Mouse (Mus musculus) hematopoietic stem cell, adult 5-6 weeks (primary cell): ENCODE results near the gene Agbl5. TPM values are rescaled to one million over a fixed set of nuclear protein-coding genes. Genes with fewer than 3 reads are reported as not detected.

Source experiments
- ATAC-seq, 2 experiments: fragments of 125-278 bp in 1 of 2; replicated peaks in 1 of 2; 2 replicates each; pipeline ENCODE4 v1.8.0; 2016 to 2017; ENCODE audit warnings: inconsistent platforms in 2 of 2, mild to moderate bottlenecking in 2 of 2, moderate number of reproducible peaks in 2 of 2, low read depth in 1 of 2, moderate TSS enrichment in 1 of 2; ENCODE audit not compliant: low FRiP score in 2 of 2, poor library complexity in 2 of 2, severe bottlenecking in 2 of 2, insufficient read depth in 1 of 2, low TSS enrichment in 1 of 2
- total RNA-seq: library from RNA; stranded (forward); fragments of 172-1452, 232-1000 nt; gene quantifications from 2 replicates; pipeline ENCODE4 v1.2.3, GENCODE M21; 2017

The Agbl5 gene
- total RNA-seq, 1 experiment from 2014 or later, result 25.6 TPM

- ATAC-seq, result no peak
These were observed 26.4 kb downstream of the Agbl5 start for GRCm38 (mm10) chr5:30914849-30915248.

GRCm38 (mm10) chr5:30915456-30915855 lies 27.0 kb downstream of the Agbl5 start:
- ATAC-seq, result no peak

DNA sequence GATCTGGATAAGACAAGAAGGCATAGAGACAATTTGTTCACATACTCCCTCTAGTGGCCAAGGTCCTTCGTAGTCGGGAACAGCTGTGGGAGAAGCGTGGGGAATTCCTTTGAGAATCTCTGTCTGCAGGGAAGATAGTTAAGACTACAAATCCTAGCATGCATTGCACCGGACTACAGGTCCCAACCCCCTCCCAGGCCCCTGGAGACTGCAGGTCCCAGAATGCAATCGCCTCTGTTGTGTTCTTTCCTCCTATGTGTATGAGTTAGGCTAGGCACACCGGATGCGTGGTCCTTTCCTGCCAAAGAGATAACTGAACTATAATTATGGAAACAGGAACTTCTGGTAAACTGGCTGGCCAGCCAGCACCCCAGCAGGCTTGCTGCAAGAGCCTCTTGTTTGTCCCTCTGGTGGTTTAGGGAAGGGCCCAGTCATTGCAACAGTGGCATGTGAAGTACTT lies 27.5 kb downstream of the Agbl5 start:
- ATAC-seq, result peak; percentile 58 to 59

DNA sequence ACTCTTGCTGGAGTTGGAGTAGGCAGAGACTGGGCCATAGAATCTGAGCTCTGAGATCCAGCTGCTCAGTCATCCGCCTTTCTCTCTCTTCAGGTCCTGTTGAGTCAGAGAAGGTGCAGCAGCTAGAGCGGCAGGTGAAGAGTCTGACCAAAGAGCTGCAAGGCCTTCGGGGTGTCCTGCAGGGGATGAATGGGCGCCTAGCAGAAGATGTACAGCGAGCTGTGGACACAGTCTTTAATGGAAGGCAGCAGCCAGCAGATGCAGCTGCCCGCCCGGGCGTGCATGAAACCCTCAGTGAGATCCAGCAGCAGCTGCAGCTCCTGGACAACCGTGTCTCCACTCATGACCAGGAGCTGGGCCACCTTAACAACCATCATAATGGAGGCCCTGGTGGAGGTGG lies 28.3 kb downstream of the Agbl5 start:
- no peak for ATAC-seq

DNA sequence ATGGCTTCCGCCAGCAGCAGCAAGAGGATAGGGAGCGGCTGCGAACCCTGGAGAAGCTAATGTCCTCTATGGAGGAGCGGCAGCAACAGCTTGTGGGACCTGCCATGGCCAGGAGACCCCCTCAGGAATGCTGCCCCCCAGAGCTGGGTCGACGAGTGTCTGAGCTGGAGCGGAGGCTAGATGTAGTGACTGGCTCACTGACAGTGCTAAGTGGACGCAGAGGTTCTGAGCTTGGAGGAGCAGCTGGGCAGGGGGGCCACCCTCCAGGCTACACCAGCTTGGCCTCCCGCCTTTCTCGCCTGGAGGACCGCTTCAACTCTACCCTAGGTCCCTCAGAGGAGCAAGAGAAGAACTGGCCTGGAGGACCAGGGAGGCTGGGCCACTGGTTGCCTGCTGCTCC lies 28.9 kb downstream of the Agbl5 start:
- no peak for ATAC-seq

DNA sequence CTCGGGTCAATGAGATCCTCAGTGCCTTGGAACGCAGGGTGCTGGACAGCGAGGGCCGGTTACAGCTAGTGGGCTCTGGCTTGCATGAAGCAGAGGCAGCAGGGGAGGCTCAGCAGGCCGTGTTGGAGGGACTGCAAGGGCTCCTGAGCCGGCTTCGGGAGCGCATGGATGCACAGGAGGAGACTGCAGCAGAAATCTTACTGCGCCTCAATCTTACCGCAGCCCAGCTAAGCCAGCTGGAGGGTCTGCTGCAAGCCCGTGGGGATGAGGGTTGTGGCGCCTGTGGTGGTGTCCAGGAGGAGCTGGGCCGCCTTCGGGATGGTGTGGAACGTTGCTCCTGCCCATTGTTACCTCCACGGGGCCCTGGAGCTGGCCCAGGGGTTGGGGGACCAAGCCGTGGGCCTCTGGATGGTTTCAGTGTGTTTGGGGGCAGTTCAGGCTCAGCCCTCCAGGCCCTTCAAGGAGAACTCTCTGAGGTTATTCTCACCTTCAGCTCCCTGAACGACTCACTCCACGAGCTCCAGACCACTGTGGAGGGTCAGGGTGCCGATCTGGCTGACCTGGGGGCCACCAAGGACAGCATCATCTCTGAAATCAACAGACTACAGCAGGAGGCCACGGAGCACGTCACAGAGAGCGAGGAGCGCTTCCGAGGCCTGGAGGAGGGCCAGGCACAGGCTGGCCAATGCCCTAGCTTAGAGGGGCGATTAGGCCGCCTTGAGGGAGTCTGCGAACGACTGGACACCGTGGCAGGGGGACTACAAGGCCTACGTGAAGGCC lies 29.6 kb downstream of the Agbl5 start:
- ATAC-seq, result no peak

DNA sequence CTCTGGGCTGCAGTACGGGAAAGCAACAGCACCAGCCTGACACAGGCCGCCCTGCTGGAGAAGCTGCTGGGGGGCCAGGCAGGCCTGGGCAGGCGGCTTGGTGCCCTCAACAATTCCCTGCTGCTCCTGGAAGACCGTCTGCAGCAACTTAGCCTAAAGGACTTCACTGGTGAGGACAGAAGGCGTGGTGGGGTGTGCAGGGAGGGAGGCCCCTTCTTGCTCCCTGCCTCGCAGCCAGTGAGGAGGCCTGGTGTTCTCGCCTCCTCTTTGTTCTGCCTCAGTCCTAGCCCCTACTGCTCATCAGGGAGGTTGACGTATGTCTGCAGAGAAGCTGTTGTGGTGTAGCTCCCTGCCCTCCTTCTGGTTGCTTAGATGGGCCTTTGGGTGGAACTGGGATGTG lies 30.2 kb downstream of the Agbl5 start:
- ATAC-seq, result no peak

DNA sequence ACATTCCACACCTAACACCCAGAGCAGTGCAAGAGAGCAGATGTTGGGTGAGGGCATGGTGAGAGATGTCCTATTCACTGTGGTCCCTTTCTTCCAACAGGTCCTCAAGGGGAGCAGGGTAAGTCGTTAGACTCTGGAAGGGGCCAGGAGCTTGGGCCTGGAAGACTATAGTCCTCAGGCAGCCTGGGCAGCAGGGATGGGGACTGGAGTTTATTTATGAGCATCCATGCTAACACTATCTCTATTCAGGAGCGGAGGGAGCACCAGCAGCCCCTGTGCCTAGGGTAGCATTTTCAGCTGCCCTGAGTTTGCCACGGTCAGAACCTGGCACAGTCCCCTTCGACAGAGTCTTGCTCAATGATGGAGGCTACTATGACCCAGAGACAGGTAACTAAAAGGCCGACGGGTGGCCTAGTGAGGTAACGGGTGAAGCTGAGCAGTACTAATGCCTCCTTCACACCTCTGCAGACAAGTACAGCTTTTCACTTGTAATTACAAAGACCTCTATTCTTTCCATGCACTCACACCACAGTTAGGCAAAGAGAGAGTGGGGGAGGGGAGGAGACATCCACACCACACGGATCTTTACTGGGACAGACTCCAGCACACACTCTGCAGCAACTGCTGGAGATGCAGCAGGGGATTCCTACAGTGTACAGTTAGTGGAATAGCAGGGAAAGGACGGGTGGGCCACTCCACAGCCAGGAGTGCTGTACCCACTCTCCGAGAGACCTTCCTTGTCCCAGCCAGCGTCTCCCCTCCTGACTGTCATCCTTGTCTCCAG lies 31.5 kb downstream of the Agbl5 start:
- ATAC-seq, result no peak

- ATAC-seq, result no peak
These were observed 32.1 kb downstream of the Agbl5 start for GRCm38 (mm10) chr5:30920621-30921020.

DNA sequence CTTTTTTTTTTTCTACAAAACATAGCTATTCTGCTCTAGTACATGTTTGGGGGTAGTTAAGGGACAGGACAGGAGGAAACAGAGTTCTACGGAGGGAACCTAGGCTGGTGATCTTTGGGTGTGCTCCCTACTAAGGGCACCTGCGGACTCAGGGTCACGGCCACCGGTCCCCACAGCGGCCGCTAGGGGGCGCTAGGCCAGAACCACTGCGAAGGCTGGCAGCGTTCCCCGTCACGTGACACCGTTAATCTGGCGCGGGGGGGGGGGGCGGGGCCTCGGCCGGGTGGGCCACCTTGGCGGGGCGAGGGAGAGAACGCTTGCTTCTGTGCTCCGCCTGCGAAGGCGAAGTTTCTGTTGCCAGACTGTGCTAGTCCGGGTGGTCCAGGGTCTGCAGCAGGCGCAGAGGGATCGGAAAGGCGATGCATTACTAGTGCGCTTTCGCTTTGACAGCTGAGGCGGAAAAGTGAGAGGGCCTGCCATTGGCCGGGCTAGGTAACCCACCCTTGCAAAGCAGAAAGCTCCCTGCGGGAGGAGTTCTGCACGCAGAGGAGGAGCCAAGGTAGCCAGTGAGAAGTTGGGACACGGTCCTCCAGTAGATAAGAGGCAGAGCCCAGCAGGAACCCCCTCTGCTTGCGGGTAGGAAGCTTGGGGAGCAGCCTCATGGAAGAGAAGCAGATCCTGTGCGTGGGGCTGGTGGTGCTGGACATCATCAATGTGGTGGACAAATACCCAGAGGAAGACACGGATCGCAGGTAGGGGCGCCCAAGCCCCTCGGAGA lies 33.0 kb downstream of the Agbl5 start, which contains the start of gene Khk:
TSS of gene Khk (plus strand) at position 176 of the 778 bp plus-strand sequence.
- ATAC-seq, result peak; percentile 90 to 95

DNA sequence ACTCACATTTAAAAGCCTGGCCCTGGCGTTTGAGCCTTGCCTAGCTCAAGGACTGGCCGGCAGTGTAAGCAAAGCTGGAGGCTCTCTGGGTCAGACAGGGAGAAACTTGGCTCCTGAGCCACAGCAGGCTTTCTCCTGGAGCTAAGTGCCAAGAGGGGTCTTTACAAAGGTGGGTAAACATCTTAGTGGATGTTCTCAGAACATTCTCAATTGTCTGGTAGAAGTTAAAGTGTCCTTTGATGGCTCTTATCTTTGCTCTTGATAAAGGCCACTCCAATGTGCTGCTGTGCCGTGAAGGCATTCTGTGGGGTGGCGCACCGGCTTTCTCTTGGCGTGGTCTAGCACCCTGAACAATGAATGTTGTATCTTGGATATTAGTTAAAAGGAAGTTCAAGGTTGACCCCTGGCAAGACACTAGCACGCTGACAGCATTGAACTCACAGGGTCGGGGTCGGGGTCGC lies 34.1 kb downstream of the Agbl5 start:
- ATAC-seq, result no peak

- no peak for ATAC-seq
These were observed 34.6 kb downstream of the Agbl5 start for GRCm38 (mm10) chr5:30923119-30923518.

- ATAC-seq, result no peak
These were observed 36.1 kb downstream of the Agbl5 start for GRCm38 (mm10) chr5:30924614-30925013.

GRCm38 (mm10) chr5:30925217-30925616 lies 36.7 kb downstream of the Agbl5 start:
- no peak for ATAC-seq

- ATAC-seq, result no peak
These were observed 37.6 kb downstream of the Agbl5 start for GRCm38 (mm10) chr5:30926073-30926472.

DNA sequence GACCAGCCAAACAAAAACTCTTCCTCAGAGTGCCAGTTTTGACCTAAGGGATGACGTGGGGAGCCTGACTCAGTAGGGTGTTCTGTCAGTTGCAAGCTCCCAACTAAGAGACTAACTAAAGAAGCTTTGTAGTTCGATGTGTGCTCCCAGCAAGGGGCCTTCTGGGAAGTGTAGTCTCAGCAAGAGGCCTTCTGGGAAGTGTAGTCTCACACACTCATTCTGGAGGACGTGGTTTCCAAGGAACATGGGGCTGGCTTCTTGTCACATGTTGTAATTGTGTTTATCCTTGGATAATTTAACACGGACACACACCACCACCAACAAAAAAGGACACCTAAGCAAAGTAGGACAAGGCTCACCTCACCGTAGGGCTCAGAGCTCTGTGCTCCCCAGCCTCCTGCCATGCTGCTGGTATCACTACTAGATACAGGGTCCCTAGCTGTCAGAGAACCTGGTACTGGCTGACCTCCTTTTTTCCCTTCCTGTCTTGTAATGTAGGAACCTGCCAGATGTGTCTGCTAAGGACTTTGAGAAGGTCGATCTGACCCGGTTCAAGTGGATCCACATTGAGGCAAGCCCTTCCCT lies 39.5 kb downstream of the Agbl5 start:
- no peak for ATAC-seq

DNA sequence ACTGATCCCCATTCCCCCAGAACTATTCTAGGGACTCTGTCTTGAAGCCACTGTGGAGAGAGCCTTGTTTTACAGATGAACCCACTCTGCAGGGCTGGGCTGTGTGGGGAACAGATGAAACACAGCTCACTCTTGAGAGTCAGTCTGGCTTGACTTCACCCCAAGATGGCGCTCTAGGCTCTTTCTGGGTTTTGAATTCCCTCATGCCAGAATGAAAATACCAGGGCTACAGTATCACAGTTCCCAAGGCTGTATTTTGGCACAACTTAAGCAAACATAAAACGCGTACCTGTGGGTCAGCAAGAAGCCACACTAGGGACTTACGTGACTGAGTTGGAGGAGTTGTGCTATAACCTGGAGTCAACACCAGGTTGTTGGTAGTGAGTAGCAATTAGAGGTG lies 41.6 kb downstream of the Agbl5 start:
- peak; percentile 23 to 53; a peak in 3 of 4 replicates for ATAC-seq
